Mouse (Mus musculus): Measurements from ENCODE around the gene Arhgap44.

Gene Arhgap44

GRCm38 (mm10) chr11:65039517-65040095, 123.2 kb downstream of the Arhgap44 start:
- Histone ChIP-seq H3K9me3 (ENCODE audit: low read length) (no peaks in the 10 kb centered on the region), H3K4me1 (replicated peaks; ENCODE audit: low read depth, low read length) (0 out of 2 replicates have a peak, but pooled peaks cover 10% of the 10 kb centered on the region), H3K36me3 (ENCODE audit: insufficient read depth, low read length) (peaks cover 42% of the 10 kb centered on the region), H3K4me3 (replicated peaks; ENCODE audit: low read length) (no peak overlapping the region), H3K27me3 (ENCODE audit: insufficient read depth, low read length) (no peaks in the 10 kb centered on the region)
- TF ChIP-seq NANOG (IDR thresholded peaks at IDR 0.05; ENCODE audit: borderline replicate concordance, low read length) (no peak), CTCF (conservative IDR thresholded peaks at IDR 0.05; ENCODE audit: low read length) (no peak)

DNA sequence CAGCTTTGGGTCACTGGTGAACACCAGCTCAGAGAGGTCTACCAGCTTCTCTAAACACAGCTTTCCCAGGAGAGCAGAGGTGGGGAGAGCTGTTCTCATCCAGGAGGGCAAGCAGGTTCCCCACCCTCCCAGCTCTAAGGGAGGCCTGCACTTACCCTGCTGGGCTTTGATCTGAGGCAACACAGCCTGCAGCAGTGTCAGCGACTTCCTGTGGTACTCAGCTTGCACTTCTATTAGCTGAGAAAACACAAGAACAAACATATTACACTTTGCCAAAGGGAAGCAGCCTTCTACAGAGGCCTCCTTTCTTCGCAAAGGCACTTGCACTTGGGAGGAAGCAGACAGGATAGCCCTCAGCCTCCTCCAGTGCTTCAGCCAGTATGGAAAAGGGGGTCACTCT, 123.8 kb downstream of the Arhgap44 start:
- H3K4me3 ChIP-seq (replicated peaks; ENCODE audit: low read length): no peak overlapping the region

DNA sequence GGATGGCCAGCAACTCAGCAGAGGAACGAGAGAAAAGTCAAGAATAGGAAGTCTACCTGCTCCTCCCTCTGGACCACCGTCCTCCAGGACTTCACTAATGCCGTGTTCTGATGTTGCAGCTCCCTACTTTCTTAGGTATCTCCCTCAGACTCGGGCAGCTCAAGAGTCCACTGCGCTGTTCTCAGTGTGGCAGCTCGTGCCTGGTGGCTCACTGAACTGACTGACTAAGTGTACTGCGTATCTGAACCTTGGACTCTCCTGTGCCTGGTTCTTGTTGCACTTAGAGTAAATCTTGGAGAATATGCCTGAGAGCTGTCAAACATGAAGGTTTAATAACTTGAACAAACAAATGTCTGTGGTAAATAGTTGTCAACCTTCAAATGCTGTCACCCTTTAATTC, 130.5 kb downstream of the Arhgap44 start:
- no peaks in the 10 kb centered on the region for H3K27me3 ChIP-seq (ENCODE audit: insufficient read depth, low read length)
- H3K4me1 ChIP-seq (replicated peaks; ENCODE audit: low read depth, low read length): no peaks in the 10 kb centered on the region
- peaks cover 61% of the 10 kb centered on the region for H3K36me3 ChIP-seq (ENCODE audit: insufficient read depth, low read length)
- no peaks in the 10 kb centered on the region for H3K9me3 ChIP-seq (ENCODE audit: low read length)
- TF ChIP-seq NANOG (IDR thresholded peaks at IDR 0.05; ENCODE audit: borderline replicate concordance, low read length) (no peak), POU5F1 (IDR thresholded peaks at IDR 0.05; ENCODE audit: borderline replicate concordance, low read length) (no peak), CTCF (conservative IDR thresholded peaks at IDR 0.05; ENCODE audit: low read length) (no peak)
- H3K4me3 ChIP-seq (replicated peaks; ENCODE audit: low read length): no peak overlapping the region

More for the DNA sequence above, 123.8 kb downstream of the Arhgap44 start:
- H3K27me3 ChIP-seq (ENCODE audit: insufficient read depth, low read length): no peaks in the 10 kb centered on the region
- H3K4me1 ChIP-seq (replicated peaks; ENCODE audit: low read depth, low read length): 0 out of 2 replicates have a peak, but pooled peaks cover 10% of the 10 kb centered on the region
- TF ChIP-seq POU5F1 (IDR thresholded peaks at IDR 0.05; ENCODE audit: borderline replicate concordance, low read length): no peak
- no peak for TF ChIP-seq NANOG (IDR thresholded peaks at IDR 0.05; ENCODE audit: borderline replicate concordance, low read length)
- TF ChIP-seq CTCF (conservative IDR thresholded peaks at IDR 0.05; ENCODE audit: low read length): no peak
- H3K36me3 ChIP-seq (ENCODE audit: insufficient read depth, low read length): peaks cover 42% of the 10 kb centered on the region
- no peaks in the 10 kb centered on the region for H3K9me3 ChIP-seq (ENCODE audit: low read length)

GRCm38 (mm10) chr11:65030201-65030600, 132.6 kb downstream of the Arhgap44 start:
- Histone ChIP-seq H3K4me3 (replicated peaks; ENCODE audit: low read length) (no peak overlapping the region), H3K4me1 (replicated peaks; ENCODE audit: low read depth, low read length) (no peaks in the 10 kb centered on the region), H3K27me3 (ENCODE audit: insufficient read depth, low read length) (no peaks in the 10 kb centered on the region), H3K36me3 (ENCODE audit: insufficient read depth, low read length) (peaks cover 76% of the 10 kb centered on the region), H3K9me3 (ENCODE audit: low read length) (no peaks in the 10 kb centered on the region)
- no peak for TF ChIP-seq CTCF (conservative IDR thresholded peaks at IDR 0.05; ENCODE audit: low read length)
- TF ChIP-seq NANOG (IDR thresholded peaks at IDR 0.05; ENCODE audit: borderline replicate concordance, low read length): no peak
- no peak for TF ChIP-seq POU5F1 (IDR thresholded peaks at IDR 0.05; ENCODE audit: borderline replicate concordance, low read length)

DNA sequence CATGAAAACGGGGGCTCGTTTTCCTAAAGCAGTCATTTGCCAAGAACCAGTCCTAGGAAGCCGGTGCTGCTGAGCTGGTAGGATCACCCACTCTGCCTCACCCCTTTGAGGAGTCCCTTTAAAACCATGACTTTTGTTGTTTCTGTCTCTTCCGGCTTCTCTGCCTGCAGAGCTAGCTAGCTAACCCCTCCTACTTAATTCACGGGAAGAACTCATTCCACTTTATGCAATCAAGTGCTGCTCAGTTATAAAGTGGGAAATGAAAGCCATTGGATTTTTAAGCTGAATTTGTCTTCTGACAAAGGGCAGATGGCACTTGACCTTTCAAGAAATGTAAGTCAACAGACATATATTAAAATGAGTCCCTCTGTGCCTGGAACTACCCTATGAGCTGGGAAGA, 134.7 kb downstream of the Arhgap44 start:
- Histone ChIP-seq H3K27me3 (ENCODE audit: insufficient read depth, low read length) (no peaks in the 10 kb centered on the region), H3K9me3 (ENCODE audit: low read length) (no peaks in the 10 kb centered on the region), H3K36me3 (ENCODE audit: insufficient read depth, low read length) (peaks cover 86% of the 10 kb centered on the region), H3K4me1 (replicated peaks; ENCODE audit: low read depth, low read length) (no peaks in the 10 kb centered on the region), H3K4me3 (replicated peaks; ENCODE audit: low read length) (no peak overlapping the region)
- no peak for TF ChIP-seq POU5F1 (IDR thresholded peaks at IDR 0.05; ENCODE audit: borderline replicate concordance, low read length)
- TF ChIP-seq CTCF (conservative IDR thresholded peaks at IDR 0.05; ENCODE audit: low read length): no peak
- TF ChIP-seq NANOG (IDR thresholded peaks at IDR 0.05; ENCODE audit: borderline replicate concordance, low read length): no peak

GRCm38 (mm10) chr11:65022771-65023170, 140.0 kb downstream of the Arhgap44 start:
- peaks cover 82% of the 10 kb centered on the region for H3K36me3 ChIP-seq (ENCODE audit: insufficient read depth, low read length)
- no peaks in the 10 kb centered on the region for H3K4me1 ChIP-seq (replicated peaks; ENCODE audit: low read depth, low read length)
- no peaks in the 10 kb centered on the region for H3K9me3 ChIP-seq (ENCODE audit: low read length)
- no peaks in the 10 kb centered on the region for H3K27me3 ChIP-seq (ENCODE audit: insufficient read depth, low read length)
- TF ChIP-seq NANOG (IDR thresholded peaks at IDR 0.05; ENCODE audit: borderline replicate concordance, low read length): no peak
- no peak for TF ChIP-seq CTCF (conservative IDR thresholded peaks at IDR 0.05; ENCODE audit: low read length)
- no peak for TF ChIP-seq POU5F1 (IDR thresholded peaks at IDR 0.05; ENCODE audit: borderline replicate concordance, low read length)
- no peak overlapping the region for H3K4me3 ChIP-seq (replicated peaks; ENCODE audit: low read length)

DNA sequence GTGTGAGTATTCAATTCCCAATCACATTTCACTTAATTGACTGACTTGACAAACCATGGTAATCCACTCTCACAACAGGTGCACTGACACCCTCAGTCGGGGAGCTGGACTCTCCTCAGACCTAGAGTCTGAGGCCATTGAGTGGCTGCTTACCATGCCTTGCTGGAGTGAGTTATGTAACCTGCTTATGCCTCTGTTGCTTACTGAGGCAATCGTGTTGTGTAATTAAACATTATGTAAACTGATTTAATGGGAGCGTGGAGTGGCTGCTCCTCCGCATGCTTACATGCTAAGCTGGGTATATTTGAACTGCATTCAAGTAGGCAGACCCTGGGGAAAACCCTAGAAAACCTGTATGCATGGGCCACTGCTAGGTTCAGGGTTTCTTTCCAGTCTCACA, 142.0 kb downstream of the Arhgap44 start:
- no peak overlapping the region for H3K4me3 ChIP-seq (replicated peaks; ENCODE audit: low read length)
- H3K4me1 ChIP-seq (replicated peaks; ENCODE audit: low read depth, low read length): no peaks in the 10 kb centered on the region
- peaks cover 70% of the 10 kb centered on the region for H3K36me3 ChIP-seq (ENCODE audit: insufficient read depth, low read length)
- TF ChIP-seq CTCF (conservative IDR thresholded peaks at IDR 0.05; ENCODE audit: low read length) (no peak), NANOG (IDR thresholded peaks at IDR 0.05; ENCODE audit: borderline replicate concordance, low read length) (no peak), POU5F1 (IDR thresholded peaks at IDR 0.05; ENCODE audit: borderline replicate concordance, low read length) (no peak)
- H3K27me3 ChIP-seq (ENCODE audit: insufficient read depth, low read length): no peaks in the 10 kb centered on the region
- H3K9me3 ChIP-seq (ENCODE audit: low read length): no peaks in the 10 kb centered on the region

DNA sequence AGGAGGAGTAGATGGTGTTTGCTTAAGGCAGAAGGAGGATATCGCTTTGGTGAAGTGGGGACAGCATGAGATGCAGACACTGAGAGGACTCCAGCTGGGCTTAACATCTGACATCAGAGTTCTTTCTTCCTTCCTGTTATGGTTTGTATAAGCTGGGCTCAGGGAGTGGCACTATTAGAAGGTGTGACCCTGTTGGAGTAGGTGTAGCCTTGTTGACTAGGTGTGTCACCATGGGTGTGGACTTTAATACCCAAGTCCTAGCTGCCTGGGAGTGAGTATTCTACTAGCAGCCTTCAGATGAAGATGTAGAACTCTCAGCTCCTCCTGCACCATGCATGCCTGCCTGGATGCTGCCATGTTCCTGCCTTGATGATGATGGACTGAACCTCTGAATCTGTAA, 146.0 kb downstream of the Arhgap44 start:
- Histone ChIP-seq H3K9me3 (ENCODE audit: low read length) (no peaks in the 10 kb centered on the region), H3K4me1 (replicated peaks; ENCODE audit: low read depth, low read length) (peaks cover 12% of the 10 kb centered on the region), H3K36me3 (ENCODE audit: insufficient read depth, low read length) (peaks cover 33% of the 10 kb centered on the region), H3K27me3 (ENCODE audit: insufficient read depth, low read length) (no peaks in the 10 kb centered on the region), H3K4me3 (replicated peaks; ENCODE audit: low read length) (no peak overlapping the region)
- TF ChIP-seq POU5F1 (IDR thresholded peaks at IDR 0.05; ENCODE audit: borderline replicate concordance, low read length): no peak
- TF ChIP-seq CTCF (conservative IDR thresholded peaks at IDR 0.05; ENCODE audit: low read length): no peak
- no peak for TF ChIP-seq NANOG (IDR thresholded peaks at IDR 0.05; ENCODE audit: borderline replicate concordance, low read length)

DNA sequence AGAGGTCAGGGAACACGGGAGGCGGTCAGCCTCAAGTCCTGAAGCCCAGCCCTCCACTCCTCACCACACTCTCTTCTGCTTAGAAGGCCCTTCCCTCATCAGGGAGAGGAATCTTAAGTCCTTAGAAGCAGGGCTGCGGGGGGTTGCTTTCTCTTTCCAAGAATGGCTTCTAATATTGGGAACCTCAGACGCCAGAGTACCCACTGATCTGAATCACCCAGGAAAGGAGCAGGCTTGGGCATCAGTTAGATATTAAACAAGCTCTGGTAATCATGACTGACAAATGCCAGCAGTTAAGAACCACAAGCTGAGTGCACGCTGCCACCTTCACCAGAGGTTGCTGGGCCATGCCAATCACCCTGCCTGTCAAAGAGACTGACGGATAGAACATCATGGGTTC, 148.9 kb downstream of the Arhgap44 start:
- H3K36me3 ChIP-seq (ENCODE audit: insufficient read depth, low read length): peaks cover 42% of the 10 kb centered on the region
- no peak overlapping the region for H3K4me3 ChIP-seq (replicated peaks; ENCODE audit: low read length)
- no peak for TF ChIP-seq NANOG (IDR thresholded peaks at IDR 0.05; ENCODE audit: borderline replicate concordance, low read length)
- H3K9me3 ChIP-seq (ENCODE audit: low read length): no peaks in the 10 kb centered on the region
- H3K27me3 ChIP-seq (ENCODE audit: insufficient read depth, low read length): no peaks in the 10 kb centered on the region
- peaks cover 20% of the 10 kb centered on the region for H3K4me1 ChIP-seq (replicated peaks; ENCODE audit: low read depth, low read length)
